Mouse (Mus musculus): Measurements from ENCODE around the gene Zfp523.

DNA sequence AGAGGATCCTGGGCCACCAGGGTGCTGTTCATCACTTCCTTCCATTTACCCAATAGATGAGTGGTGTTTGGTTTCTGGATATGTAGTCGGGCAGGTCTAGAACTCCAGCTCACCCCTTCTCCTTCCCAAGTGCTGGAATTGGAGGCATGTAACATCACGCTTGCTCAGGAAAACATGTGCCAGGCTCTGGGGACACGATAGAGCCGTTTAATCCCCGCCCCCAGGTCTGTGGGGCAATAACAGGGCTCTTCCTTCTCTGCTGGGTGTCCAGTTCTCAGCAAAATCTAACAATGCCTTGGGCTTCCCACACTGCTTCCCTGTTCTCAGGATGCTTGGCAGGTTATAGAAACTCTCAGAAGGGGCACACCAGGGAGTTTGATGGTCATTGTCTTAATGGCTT is 60.4 kb downstream of the Zfp523 start:
- TF ChIP-seq CTCF (conservative IDR thresholded peaks at IDR 0.05; ENCODE audit: low read length) (no peak), NANOG (IDR thresholded peaks at IDR 0.05; ENCODE audit: borderline replicate concordance, low read length) (no peak)

Data from E14TG2a.4 (cell line).